Mouse (Mus musculus): ENCODE results near the gene Rilp.

DNA sequence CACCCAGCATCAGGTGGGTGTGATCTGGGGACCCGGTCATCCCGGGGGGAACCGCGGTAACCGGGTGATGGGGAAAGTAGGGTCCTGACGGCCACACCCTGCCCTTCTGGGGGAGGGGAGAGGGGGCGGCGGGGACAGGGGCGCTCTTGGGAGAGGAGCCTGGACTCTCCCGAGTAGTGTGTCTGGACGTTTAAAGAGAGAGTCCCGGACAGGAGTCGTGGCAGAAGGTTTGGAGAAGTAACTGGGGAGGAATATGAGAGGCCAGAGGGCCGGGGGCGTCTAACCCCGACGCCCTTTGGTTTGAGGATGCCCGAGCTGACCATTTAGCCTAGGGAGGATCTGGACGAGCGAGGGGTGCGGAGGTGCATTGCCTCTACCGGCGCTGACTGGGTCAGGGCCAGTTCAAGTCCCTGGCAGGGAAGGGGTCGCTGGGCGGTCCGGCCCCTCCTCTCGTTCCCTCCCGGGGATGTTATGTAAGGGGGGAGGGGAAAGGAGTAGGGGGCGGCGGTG is 48.1 kb upstream of the Rilp start:
- TF ChIP-seq CTCF (IDR thresholded peaks at IDR 0.05; ENCODE audit: borderline replicate concordance, insufficient read depth, low read length) (no peak), POLR2A (IDR thresholded peaks at IDR 0.05; ENCODE audit: low read depth, low read length) (peak; percentile 39; the same call in 1 of the 2 replicates)
